Mouse (Mus musculus): ENCODE measurements around the gene Rabgap1l. TPM values are rescaled to one million over a fixed set of nuclear protein-coding genes. Genes with fewer than 3 reads are reported as not detected.

Rabgap1l gene
- polyA plus RNA-seq, 1 experiment from 2014 or later = 31.4 TPM

- no peaks in the 10 kb centered on the region for H3K27me3 ChIP-seq (replicated peaks; ENCODE audit: insufficient read depth, low read length)
- DNase-seq (ENCODE audit: low spot score) (no peak), ATAC-seq (no peak)
- TF ChIP-seq EP300 (IDR thresholded peaks at IDR 0.05) (no peak), CTCF (IDR thresholded peaks at IDR 0.05) (no peak)
- no peaks in the 10 kb centered on the region for H3K36me3 ChIP-seq (ENCODE audit: insufficient read depth, low read length)
- H3K4me3 ChIP-seq (ENCODE audit: low read depth, low read length) = no peak overlapping the region
- no peak overlapping the region for H3K9ac ChIP-seq (replicated peaks; ENCODE audit: low read depth)
- no peaks in the 10 kb centered on the region for H3K4me1 ChIP-seq (ENCODE audit: insufficient read depth, low read depth, low read length)
- H3K27ac ChIP-seq (ENCODE audit: low read length) = no peak overlapping the region
- 92% methylated on average over 3 of the region's 3 CpGs for WGBS
- no peaks in the 10 kb centered on the region for H3K9me3 ChIP-seq (ENCODE audit: low read length)
- H3K4me2 ChIP-seq (replicated peaks; ENCODE audit: low read depth, low read length) = no peak overlapping the region
Observed at GRCm38 (mm10) chr1:160596948-160597270, 196.1 kb downstream of the Rabgap1l start.

GRCm38 (mm10) chr1:160596252-160596947, 196.6 kb downstream of the Rabgap1l start:
- no peak for TF ChIP-seq CTCF (IDR thresholded peaks at IDR 0.05)
- no peak for TF ChIP-seq EP300 (IDR thresholded peaks at IDR 0.05)
- no peaks in the 10 kb centered on the region for H3K27me3 ChIP-seq (replicated peaks; ENCODE audit: insufficient read depth, low read length)
- no peaks in the 10 kb centered on the region for H3K4me1 ChIP-seq (ENCODE audit: insufficient read depth, low read depth, low read length)
- DNase-seq (ENCODE audit: low spot score) = no peak
- H3K4me3 ChIP-seq (ENCODE audit: low read depth, low read length) = no peak overlapping the region
- ATAC-seq = no peak
- no peaks in the 10 kb centered on the region for H3K9me3 ChIP-seq (ENCODE audit: low read length)
- no peak overlapping the region for H3K27ac ChIP-seq (ENCODE audit: low read length)
- no peaks in the 10 kb centered on the region for H3K36me3 ChIP-seq (ENCODE audit: insufficient read depth, low read length)
- no peak overlapping the region for H3K4me2 ChIP-seq (replicated peaks; ENCODE audit: low read depth, low read length)
- no peak overlapping the region for H3K9ac ChIP-seq (replicated peaks; ENCODE audit: low read depth)

GRCm38 (mm10) chr1:160594576-160594975, 198.4 kb downstream of the Rabgap1l start:
- no peak overlapping the region for H3K9ac ChIP-seq (replicated peaks; ENCODE audit: low read depth)
- H3K9me3 ChIP-seq (ENCODE audit: low read length) = no peaks in the 10 kb centered on the region
- H3K27ac ChIP-seq (ENCODE audit: low read length) = no peak overlapping the region
- H3K4me2 ChIP-seq (replicated peaks; ENCODE audit: low read depth, low read length) = no peak overlapping the region
- no peaks in the 10 kb centered on the region for H3K27me3 ChIP-seq (replicated peaks; ENCODE audit: insufficient read depth, low read length)
- DNase-seq (ENCODE audit: low spot score) = no peak
- TF ChIP-seq EP300 (IDR thresholded peaks at IDR 0.05) = no peak
- TF ChIP-seq CTCF (IDR thresholded peaks at IDR 0.05) = no peak
- no peaks in the 10 kb centered on the region for H3K36me3 ChIP-seq (ENCODE audit: insufficient read depth, low read length)
- no peaks in the 10 kb centered on the region for H3K4me1 ChIP-seq (ENCODE audit: insufficient read depth, low read depth, low read length)
- WGBS = 91% methylated on average over 1 of the region's 1 CpGs
- no peak for ATAC-seq
- no peak overlapping the region for H3K4me3 ChIP-seq (ENCODE audit: low read depth, low read length)

GRCm38 (mm10) chr1:160594066-160594465, 198.9 kb downstream of the Rabgap1l start:
- H3K4me3 ChIP-seq (ENCODE audit: low read depth, low read length) = no peak overlapping the region
- no peaks in the 10 kb centered on the region for H3K9me3 ChIP-seq (ENCODE audit: low read length)
- no peak for ATAC-seq
- H3K27me3 ChIP-seq (replicated peaks; ENCODE audit: insufficient read depth, low read length) = no peaks in the 10 kb centered on the region
- no peak overlapping the region for H3K4me2 ChIP-seq (replicated peaks; ENCODE audit: low read depth, low read length)
- H3K36me3 ChIP-seq (ENCODE audit: insufficient read depth, low read length) = no peaks in the 10 kb centered on the region
- TF ChIP-seq EP300 (IDR thresholded peaks at IDR 0.05) (no peak), CTCF (IDR thresholded peaks at IDR 0.05) (no peak)
- 90% methylated on average over 4 of the region's 4 CpGs for WGBS
- H3K27ac ChIP-seq (ENCODE audit: low read length) = no peak overlapping the region
- DNase-seq (ENCODE audit: low spot score) = no peak
- H3K4me1 ChIP-seq (ENCODE audit: insufficient read depth, low read depth, low read length) = no peaks in the 10 kb centered on the region
- no peak overlapping the region for H3K9ac ChIP-seq (replicated peaks; ENCODE audit: low read depth)

- WGBS = 49% methylated on average over 4 of the region's 4 CpGs
- H3K36me3 ChIP-seq (ENCODE audit: insufficient read depth, low read length) = no peaks in the 10 kb centered on the region
- TF ChIP-seq CTCF (IDR thresholded peaks at IDR 0.05) (no peak), EP300 (IDR thresholded peaks at IDR 0.05) (no peak)
Observed at GRCm38 (mm10) chr1:160588911-160589590, 204.0 kb downstream of the Rabgap1l start.

GRCm38 (mm10) chr1:160579309-160580233, 213.4 kb downstream of the Rabgap1l start:
- DNase-seq (ENCODE audit: low spot score) (no peak), ATAC-seq (no peak)
- no peaks in the 10 kb centered on the region for H3K9me3 ChIP-seq (ENCODE audit: low read length)
- H3K9ac ChIP-seq (replicated peaks; ENCODE audit: low read depth) = no peak overlapping the region
- H3K4me1 ChIP-seq (ENCODE audit: insufficient read depth, low read depth, low read length) = no peaks in the 10 kb centered on the region
- WGBS = 65% methylated on average over 12 of the region's 12 CpGs
- H3K4me3 ChIP-seq (ENCODE audit: low read depth, low read length) = no peak overlapping the region
- H3K36me3 ChIP-seq (ENCODE audit: insufficient read depth, low read length) = no peaks in the 10 kb centered on the region
- TF ChIP-seq CTCF (IDR thresholded peaks at IDR 0.05) (no peak), EP300 (IDR thresholded peaks at IDR 0.05) (no peak)
- H3K4me2 ChIP-seq (replicated peaks; ENCODE audit: low read depth, low read length) = no peak overlapping the region
- no peaks in the 10 kb centered on the region for H3K27me3 ChIP-seq (replicated peaks; ENCODE audit: insufficient read depth, low read length)
- no peak overlapping the region for H3K27ac ChIP-seq (ENCODE audit: low read length)

More at GRCm38 (mm10) chr1:160588911-160589590, 204.0 kb downstream of the Rabgap1l start:
- Histone ChIP-seq H3K4me2 (replicated peaks; ENCODE audit: low read depth, low read length) (no peak overlapping the region), H3K4me3 (ENCODE audit: low read depth, low read length) (no peak overlapping the region), H3K9ac (replicated peaks; ENCODE audit: low read depth) (no peak overlapping the region), H3K27me3 (replicated peaks; ENCODE audit: insufficient read depth, low read length) (no peaks in the 10 kb centered on the region), H3K9me3 (ENCODE audit: low read length) (no peaks in the 10 kb centered on the region), H3K4me1 (ENCODE audit: insufficient read depth, low read depth, low read length) (no peaks in the 10 kb centered on the region), H3K27ac (ENCODE audit: low read length) (no peak overlapping the region)
- peak; percentile 43 for ATAC-seq
- peak; percentile 74 for DNase-seq (ENCODE audit: low spot score)
